Mouse (Mus musculus): Measurements from ENCODE around the gene Gm20458. TPM values are rescaled to one million over a fixed set of nuclear protein-coding genes. Genes with fewer than 3 reads are reported as not detected.

Gm20458 gene
- total RNA-seq, 2 experiments from 2014 or later: 5.4 to 9.9 TPM

DNA sequence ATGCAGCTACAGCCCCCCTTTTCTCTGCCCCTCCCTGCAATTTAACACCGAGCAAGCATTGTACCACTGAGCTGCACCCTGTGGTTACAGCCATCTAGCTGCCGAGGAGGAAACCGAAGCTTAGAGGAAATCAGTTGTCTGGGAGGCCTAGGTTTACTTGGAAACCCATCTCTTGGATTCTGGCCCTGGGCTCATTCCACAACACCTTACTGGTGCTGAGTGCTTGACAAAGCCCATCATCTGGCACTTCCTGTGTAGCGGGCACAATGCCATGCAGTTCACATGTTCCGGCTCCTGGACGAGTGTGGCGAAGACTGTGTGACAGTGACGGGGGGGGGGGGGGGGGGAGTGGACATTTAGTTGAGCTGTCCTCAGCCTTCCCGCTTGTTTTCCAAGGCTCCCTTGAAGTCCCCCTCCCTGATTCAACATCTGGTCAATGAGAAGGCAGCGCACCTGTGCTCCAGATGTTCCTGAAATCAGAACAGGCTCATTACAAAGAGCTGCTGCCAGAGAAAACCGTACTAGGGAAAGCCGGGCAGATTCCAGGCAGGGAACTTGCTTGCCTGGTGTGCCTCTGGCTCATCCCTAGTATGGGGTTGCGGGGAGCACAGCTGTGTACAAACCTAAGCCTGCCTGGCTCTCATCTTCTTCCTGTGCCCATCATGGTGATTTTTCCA is 8.6 kb upstream of the Gm20458 start:
- DNase-seq (ENCODE audit: low spot score in 2 of 2): no peak

DNA sequence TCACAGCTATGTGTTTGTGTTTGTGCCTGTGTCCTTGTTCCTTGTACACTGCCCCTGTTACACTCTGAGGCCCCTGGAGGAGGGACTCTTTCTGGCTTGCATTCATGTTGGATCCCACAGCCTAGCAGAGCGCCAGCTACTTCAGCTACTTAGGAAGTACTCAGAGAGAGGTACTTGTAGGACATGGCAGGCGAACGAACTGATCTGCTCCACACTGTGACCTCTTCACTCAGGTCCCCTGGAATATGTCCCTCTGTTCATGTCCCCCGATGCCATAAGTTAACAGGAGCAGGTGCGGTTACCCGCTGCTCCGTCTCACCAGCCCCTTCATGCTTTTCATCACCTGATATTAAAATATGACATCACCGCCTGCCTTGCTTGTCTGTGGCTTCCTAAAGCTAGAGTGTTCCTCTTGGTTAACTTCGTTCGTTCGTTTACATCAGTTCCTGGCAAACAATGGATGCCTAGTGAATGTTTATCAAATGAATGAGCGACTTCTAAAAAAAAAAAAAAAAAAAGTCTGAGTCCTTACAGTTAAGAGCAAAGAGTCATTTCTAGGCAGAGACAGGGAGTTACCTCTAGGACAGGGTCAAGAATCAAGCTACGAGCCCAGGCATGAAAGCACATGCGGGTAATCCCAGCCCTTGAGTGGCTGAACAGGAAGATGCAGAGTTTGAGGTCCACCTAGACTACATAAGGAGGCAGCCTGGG is 7.6 kb upstream of the Gm20458 start:
- DNase-seq (ENCODE audit: low spot score in 2 of 2): no peak

DNA sequence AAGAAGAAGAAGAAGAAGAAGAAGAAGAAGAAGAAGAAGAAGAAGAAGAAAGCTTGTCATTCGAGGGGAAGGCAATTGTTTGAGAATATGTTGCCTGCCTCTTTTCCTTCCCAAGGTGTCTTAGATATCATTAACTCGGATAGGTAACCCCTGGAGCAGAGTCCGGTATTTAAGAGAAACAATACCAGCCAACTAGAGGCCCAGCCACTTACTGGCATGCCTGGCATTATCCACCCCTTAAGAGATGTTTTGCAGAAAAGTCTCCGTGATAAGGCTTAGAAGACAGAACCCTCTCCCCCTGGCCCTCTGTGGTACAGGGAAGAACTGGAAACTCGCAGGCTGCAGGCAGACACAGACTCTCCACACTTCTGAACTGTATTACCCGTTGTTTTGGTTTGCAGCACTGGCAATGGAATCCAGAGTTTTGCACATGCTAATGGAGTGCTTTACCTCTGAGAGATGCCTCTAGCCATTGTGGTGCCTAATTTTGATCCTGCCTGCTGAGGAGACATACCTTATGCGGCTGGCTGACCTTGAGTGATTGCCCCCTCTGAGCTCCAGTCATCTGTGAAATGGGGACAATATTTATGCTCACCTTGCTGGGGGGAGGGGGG is 6.8 kb upstream of the Gm20458 start:
- DNase-seq (ENCODE audit: low spot score in 2 of 2): no peak

DNA sequence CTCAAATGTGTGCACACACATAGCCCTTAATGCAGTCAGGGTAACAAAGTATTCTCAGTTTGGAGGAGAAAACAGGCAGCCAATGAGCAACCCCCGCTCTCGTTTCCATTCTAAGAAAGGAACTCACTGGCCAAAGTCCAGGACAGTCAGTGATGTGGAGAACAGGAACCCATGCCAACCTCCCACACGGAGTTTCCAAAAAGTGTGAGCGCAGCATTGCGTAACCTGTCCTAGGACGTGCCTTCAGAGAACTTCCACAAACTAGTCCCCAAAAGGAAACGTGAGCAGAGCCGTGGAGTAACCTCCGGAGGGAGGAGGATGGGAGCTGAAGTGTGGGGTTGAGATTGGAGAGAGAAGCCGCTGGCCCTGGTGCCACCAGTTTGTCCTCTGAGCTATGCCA is 5.9 kb upstream of the Gm20458 start:
- DNase-seq (ENCODE audit: low spot score in 2 of 2): peak; percentile 39 to 85

DNA sequence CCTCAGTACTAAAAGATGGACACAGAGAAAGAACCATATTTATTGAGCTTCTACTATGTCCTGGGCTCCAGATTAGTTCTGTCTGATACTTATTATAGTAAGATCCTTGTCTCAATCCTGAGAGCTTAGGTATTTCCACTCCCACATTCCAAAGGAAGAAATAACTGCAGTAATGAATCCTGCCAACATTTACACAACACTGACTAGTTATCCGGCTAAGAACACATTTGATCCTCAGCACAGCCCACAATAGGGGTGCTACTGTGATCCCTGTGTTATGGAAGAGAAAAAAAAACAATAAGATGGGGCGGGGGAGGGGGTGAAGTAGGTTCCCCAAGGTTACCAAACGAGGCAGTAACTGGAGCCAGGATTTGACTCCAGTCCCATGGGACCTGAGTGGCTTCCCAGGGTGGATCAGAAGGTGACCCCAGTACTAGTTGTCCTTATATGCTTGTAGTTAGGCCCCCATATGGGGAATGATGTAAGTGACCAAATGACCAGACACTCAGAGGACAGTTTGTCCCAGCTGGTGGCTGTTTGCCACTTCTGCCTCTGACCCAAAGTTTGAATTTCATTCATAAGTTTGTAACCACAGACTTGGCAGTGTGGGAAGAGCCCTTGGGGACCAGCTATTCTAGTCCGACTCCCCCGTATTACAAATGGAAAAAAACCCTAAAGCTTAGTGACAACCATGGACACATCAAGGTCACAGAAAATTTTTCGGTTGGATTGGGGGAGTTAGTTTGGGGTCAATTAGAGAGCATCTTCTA is 5.2 kb upstream of the Gm20458 start:
- no peak for DNase-seq (ENCODE audit: low spot score in 2 of 2)

DNA sequence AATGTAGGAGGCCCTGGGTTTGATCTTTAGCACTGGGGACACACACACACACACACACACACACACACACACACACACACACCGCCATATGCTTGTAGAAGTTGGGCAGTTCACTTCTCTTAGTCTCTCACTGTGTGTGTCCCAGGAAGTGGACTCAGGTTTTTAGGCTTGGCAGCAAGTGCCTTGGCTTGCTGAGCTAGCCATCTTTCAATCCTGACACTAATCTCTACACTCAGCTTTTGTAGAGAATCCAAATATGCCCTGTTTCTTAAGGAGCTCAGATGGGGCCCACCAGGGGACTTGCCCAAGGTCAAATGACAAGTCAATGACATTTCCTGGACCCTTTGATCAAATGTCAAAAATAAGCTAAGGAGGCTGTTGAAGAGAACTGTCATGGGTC is 4.4 kb upstream of the Gm20458 start:
- DNase-seq (ENCODE audit: low spot score in 2 of 2): no peak

DNA sequence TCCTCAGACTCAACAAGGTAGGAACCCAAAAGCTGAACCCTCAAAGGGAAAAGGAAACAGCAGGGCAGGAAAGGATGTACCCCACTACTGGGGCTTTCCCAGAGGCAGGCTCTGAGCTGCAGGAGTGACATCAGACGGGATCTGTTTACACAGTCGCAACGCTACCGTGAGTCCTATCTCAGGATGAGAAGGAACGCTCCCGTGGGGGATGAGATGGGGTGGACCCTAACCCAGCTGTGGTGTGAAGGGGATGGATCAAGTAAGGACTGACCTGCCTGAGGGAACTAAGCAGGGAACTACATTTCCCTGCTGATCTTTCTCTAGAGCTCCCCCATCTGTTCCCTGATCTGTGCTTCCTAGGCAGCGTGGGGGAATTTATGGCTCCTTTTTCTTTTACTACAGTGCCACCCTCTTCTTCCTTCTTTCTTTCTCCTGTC is 3.9 kb upstream of the Gm20458 start, which contains the start of gene Sys1:
Gene Sys1 (plus strand): TSS at position 101 of the 437 bp plus-strand sequence.
- peak; percentile 56 to 67 for DNase-seq (ENCODE audit: low spot score in 2 of 2)

DNA sequence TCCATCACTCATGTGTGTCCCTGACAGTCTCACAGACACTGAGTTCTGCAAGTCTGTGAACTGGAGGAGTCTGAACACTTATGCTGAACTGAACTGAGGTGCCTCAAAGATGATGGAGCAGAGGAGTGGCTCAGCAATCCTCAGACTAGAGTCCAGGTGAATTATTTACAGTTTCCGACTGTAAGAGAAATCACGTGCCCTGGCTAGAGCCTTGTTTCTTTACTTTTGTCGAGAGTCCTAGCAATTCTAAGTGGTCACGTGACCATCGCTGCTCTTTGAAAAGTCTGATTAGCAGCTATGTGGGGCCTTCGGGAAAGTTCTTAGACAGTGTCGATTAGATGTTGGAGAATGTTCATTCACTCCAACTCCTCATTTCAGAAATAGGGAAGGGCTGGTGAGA is 2.8 kb upstream of the Gm20458 start:
- DNase-seq (ENCODE audit: low spot score in 2 of 2): no peak

DNA sequence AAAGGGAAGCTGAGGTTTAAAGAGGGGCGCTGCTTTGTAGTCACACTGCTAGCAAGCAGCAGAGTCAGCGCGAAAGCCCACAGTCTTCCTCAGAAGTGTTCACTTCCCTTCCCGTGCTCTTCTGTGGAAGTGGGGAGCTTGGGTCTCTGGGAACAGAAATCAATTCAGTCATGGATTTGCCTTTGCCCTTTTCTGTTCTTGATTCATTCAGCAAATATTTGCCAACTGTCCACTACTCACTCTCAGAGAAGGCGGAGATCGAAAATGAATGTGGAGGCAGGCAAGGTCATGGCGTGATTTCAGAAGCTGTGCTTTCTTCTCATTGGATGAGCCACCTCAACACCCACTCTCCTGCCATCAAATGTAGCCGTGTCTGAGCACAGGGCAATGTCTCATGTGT is 2.2 kb upstream of the Gm20458 start:
- DNase-seq (ENCODE audit: low spot score in 2 of 2): no peak

DNA sequence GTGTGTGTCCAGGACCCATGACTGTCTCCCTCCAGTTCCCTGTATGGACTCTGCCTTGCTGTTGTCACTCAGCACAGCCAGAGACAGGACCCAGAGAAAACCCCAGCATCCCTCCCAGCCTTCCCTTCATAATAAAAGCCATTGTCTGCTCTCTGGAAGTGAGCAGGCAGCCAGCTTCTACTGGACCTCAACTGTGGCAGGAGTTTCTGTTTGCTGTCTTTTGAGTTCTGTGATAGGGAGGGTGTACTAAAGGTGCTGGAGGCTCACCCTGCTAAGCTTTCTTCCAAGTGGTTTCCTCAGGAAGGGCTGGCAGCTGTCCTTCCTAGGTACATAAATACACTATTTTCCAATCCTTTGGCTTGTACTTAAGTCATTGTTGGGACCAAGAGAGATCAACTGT is 4.4 kb downstream of the Gm20458 start:
- no peak for DNase-seq (ENCODE audit: low spot score in 2 of 2)

DNA sequence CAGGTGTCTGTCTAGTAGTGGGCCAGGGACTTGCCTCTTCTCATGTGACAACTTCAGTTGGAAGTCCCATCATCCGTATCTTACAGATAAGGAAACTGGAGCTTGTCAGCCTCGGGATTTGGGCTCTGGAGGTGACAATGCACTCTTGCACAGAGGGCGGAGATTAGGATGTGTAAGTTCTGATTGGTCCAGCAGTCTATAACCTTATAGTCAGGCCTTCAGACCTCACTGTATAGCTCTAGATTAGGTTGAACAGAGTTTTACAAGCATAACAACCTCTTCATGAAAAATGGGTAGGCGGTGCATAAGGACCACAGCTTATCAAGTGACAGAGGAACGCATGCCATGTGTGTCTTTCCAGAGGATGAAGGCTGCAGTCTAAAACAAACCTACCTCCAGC is 6.0 kb downstream of the Gm20458 start:
- no peak for DNase-seq (ENCODE audit: low spot score in 2 of 2)

DNA sequence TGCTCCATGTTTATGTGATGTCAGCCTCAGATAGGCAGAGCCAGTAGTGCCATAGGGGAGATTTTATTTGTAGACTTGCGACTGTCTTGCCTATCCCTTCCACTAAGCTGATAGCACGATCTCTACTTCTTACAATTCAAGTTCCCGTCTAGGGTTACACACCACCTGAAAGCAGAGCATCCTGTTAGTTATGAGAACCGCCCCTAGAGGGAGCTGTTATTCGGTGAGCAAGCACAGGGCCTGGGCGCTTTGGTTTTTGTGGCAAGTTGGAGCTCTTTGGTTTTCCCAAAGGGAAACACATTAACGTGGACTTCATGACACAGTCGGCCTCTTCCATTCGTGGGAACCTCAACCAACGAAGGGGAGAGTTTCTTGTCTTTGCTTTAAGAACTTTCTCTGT is 9.5 kb downstream of the Gm20458 start:
- peak in 1 of 2 experiments; percentile 76 for DNase-seq (ENCODE audit: low spot score in 2 of 2)

DNA sequence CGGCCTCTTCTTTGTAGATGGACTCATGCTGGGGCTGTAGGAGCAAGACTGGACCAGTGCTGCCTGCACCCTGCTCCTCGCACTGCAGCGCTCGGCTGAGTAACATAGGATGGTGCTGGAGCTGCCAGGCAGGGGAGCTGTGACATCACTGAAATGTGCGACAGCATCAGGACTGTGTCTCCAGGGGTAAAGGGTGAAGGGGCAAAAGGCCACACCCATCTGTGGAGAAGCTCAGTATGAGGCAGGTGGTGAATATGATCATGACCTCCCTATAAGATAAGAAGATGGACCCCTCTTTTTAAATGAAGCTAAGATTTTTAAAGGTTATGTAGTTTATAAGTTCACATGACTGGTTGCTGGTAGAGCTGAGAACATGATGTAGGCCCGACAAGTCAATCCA is 12.9 kb downstream of the Gm20458 start, which contains the start of gene Trp53tg5:
Gene Trp53tg5 (minus strand): TSS at position 101 of the 400 bp plus-strand sequence.
- DNase-seq (ENCODE audit: low spot score in 2 of 2): no peak

DNA sequence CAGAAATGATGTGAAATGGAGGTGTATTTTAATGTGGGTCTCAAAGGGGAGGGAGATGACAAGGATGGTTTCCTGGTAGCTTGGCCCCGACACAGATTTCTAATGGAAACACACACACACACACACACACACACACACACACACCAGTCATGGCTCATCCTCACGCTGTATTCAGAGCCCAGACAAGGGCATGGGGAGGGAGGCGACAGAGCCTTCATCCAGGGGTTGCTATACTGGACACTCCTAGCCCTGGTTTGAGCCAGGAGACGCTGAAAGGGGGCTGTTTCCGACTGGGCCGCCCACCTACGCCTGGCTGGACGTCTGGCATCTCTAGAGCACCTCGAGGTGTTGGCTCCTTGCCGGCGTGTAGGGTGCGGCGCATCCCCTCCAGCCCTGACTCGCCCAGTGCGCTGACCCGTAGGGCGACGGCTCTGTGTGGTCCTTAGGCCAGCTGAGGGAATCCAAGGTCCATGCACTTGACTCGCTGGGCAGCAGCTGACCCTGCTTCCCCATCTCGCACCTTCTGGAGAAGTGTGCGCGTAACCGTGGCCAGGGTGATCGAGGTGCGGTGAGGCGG is 25.0 kb downstream of the Gm20458 start, which contains the start of gene Dbndd2:
Gene Dbndd2 (plus strand): TSS at position 426 of the 577 bp plus-strand sequence.
- no peak for DNase-seq (ENCODE audit: low spot score in 2 of 2)

DNA sequence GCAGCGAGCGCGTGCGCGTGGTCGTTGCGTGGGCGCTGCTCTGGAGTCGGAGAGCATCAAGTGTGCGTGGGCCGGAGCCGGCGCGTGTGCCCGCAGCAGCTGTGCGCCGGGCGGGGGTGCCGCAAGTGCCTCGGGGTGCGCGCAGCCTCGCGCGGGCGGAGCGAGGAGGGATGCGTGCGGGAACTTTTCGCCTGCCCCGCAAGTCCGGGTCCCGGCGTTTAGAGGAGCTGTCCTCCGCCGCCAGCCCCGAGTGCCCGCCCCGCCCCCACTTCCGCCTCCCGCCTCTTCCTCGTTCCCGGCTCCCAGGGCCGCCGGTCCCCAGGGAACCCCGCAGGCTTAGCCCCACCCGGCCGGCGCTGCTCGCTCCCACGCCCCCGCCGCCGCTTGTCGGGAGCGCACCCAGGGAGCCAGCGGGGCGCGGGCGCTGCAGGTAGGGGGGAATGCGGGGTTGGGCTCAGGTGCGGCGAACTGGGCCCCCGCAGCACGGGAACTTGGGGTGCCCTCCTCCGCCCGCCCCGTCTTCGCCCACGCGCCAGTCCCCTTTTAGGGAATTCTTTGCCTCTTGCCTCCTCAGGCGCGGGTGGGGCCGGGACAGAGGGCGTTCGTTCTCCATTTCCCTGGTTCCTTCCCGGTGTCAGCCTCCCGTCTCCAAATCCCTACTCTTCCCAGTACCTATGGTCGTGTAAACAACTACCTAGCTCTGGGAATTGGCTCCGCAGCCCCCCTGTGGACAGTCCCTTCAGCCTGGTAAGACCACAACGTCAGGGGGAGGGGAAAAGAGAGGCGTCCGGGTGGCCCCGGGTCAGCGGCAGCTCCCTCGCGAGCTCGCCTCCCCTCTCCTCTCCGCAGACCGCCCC is 25.7 kb downstream of the Gm20458 start:
- DNase-seq (ENCODE audit: low spot score in 2 of 2): peak; percentile 73 to 90

DNA sequence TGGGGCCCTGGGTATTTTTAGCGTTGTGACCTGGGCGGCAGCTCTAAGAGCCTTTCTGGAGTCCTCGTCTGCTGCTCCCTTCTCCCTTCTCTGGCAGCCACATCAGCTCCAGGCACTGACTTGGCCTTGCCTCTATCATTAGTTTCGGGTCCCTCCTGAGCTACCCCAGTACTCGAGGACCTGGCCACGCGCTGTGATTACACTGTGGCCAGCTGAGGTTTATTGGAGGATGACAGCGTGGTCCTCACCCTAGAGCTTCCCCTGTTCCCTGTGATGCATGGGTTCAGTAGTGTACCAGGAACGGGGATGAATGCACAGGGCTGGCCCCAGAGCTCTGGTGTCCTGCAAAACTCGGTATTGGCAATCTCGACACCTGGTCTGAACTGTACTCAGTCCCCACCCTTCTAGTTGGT is 26.4 kb downstream of the Gm20458 start:
- peak in 1 of 2 experiments; percentile 19 for DNase-seq (ENCODE audit: low spot score in 2 of 2)

DNA sequence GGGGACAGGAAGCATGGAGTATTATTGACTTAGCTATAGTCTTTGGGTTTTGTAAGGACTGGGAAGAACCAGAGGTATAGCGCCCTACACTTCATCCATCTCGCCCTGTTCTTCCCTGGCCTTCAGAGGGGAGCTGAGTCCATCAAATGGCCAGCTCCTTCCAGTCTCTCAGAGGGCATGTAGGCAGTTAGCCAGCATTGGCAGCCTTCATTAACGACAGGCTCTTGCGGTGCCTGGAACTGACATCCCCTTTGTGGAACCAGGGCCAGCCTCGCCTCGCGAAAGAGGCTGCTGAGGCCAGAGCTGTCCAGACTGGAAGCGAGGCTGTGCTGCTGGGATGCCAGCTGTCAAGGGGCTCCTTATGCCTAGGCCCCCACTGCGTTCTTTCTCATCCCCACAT is 27.0 kb downstream of the Gm20458 start:
- DNase-seq (ENCODE audit: low spot score in 2 of 2): peak in 1 of 2 experiments; percentile 74

DNA sequence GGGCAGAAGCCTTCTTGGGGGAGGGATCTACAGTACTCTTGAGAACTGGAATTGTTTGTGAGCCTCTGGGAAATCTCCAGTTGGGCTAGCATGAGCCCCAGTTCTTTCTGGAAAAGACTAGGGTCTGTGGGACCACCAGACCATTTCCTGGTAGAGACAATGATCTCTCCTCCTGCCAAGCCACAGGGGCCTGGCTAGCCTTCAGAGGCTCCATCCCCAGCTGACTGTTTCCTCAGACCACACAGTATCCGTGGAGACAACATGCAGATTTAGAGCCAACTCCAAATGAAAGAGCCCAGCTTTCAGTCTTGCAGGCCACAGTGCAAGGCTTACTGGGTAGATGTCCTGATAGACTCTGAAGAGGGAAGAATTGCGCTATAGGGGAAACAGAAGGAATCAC is 33.4 kb downstream of the Gm20458 start:
- peak in 1 of 2 experiments; percentile 36 for DNase-seq (ENCODE audit: low spot score in 2 of 2)

DNA sequence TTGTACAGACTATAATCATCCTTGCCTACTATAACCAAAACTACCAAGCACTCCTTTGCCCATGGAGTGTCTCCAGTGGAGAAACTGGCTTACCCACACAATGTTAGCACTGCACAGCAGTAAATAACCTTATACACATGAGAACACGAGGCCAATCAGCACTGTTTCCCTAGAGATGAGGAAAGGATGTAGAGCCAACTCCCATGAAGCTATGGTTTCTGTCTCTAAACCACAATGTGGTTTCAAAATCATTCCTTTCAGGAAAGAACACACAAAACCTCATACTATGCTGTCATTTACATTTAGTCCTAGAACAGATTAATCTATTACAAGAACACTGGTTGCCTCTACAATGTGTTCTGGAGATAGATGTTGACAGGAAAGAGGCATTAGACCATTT is 35.6 kb downstream of the Gm20458 start:
- DNase-seq (ENCODE audit: low spot score in 2 of 2): no peak

All from layer of hippocampus, adult 18-20 months (tissue).